Mouse (Mus musculus) mouse embryonic stem cell (cell line): ENCODE data around the gene Sv2a.
"Not testable (repeated sequence)": the region's sequence is repeated elsewhere in the genome, so short reads cannot be mapped to it uniquely, and the experiment has no call there.

Experiments used
- in situ Hi-C, 2 experiments: fragments of 300-500 bp; cut with MboI; formaldehyde crosslinking; loops; 1 replicate in 1 of 2; 3 replicates in 1 of 2; pipeline ENCODE4 v1.14.3; 2019 to 2020; ENCODE audit warnings: low sequenced_read_pairs in 2 of 2, low pct_unique_long_range_greater_than_20kb in 1 of 2, mixed read lengths in 1 of 2; ENCODE audit not compliant: unreplicated experiment in 1 of 2

Gene Sv2a

DNA sequence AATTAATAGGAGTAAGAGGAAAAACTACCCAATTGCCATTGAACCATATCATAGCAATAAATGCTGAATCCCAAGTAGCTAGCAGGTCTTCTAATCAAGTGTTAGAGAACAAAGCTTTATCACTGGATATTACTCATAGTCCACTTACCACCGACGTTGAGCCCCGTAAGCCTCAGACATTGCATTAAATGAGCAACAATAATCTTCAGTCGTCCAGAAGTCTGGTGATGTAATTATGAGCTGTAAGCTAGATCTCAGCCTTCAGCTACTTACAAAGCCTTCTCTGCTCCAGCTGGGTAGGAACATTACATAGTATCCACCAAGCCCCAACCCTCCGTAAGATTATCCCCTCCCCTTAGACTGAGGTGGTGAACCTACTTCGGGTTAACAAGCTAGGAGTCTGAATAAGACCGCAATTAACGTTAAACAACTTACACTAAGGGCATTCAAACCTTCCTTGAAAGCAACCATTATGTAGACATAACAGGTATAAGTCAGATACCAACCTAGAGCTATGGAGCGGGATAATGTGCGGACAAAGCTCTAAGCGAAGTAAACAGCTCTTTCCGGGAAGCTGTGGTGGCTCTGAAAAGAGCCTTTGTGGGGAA is 57.1 kb downstream of the Sv2a start:
- in situ Hi-C loops: no loop called here

DNA sequence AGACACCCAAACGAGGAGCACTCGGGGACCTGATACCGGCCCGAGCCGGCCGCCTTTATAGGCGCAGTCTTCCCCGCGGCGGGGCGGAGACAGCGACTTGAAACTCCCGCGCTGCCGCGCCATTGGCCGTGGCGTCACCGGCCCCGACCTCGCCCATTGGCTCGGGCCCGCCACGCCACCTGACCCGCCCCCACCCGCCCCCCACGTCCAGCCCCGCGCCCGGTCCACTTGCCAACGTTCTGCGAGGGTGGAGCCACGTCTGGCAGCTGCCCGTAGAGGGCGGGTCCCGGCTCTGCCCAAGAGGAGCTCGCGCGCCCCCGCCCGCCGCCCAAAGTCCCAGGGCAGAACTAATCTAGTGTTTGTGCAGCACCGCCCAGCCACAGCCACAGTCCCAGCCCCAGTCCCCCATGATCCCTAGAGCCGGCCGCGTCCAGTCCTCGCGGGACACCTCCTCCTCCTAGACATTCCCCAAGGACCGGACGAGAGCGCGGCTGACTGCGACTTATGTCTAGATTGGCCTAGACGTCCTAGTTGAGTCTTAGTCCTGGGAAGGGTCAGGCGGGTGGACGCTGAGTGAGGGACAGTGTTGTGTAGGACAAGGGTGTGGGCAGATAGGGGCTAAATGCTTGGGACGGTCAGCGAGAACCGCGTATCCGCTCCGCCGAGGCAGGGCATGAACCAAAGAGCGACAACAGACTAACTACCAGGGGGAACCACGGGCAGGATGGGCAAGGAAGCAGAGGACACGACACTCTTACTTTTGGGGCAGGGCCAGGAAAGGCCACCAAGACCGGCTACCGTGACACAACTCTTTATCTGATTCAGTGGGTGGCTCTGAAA is 58.2 kb downstream of the Sv2a start, which contains the start of gene Hist2h3c2:
TSS of gene Hist2h3c2 (minus strand) at position 174 of the 840 bp plus-strand sequence.
- in situ Hi-C loops: not testable (repeated sequence)

DNA sequence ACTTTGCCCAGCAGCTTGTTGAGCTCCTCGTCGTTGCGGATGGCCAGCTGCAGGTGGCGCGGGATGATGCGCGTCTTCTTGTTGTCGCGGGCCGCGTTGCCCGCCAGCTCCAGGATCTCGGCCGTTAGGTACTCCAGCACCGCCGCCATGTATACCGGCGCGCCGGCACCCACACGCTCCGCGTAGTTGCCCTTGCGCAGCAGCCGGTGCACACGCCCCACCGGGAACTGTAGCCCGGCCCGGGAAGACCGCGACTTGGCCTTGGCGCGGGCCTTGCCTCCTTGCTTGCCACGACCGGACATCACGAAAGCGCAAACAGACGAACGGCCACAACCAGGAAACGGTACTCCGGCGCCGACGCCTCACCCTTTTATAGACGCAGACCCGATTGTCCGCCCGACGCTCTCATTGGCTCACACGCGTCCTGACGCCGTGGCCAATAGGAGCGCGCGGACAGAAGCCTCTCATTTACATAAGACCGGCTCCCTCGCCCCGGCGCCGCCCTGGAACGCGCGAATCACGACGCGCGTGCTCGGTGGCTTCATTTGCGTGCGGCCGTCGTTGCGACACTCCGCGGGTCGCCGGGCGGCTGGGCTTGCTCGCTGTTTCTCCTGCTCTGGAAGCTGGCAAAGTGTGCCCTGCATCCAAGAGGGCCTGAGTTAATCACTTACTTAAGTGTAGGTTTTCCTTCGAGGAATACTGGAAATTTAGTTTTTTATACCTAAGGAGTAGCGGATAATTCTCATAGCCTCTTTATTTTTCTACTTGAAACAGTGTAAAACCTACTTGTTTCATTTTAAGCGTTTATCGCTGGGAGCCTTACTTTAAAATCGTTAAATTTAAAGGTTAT is 59.2 kb downstream of the Sv2a start, which contains the start of gene Hist2h2aa2:
TSS of gene Hist2h2aa2 (minus strand) at position 328 of the 850 bp plus-strand sequence.
- in situ Hi-C loops: not testable (repeated sequence)

DNA sequence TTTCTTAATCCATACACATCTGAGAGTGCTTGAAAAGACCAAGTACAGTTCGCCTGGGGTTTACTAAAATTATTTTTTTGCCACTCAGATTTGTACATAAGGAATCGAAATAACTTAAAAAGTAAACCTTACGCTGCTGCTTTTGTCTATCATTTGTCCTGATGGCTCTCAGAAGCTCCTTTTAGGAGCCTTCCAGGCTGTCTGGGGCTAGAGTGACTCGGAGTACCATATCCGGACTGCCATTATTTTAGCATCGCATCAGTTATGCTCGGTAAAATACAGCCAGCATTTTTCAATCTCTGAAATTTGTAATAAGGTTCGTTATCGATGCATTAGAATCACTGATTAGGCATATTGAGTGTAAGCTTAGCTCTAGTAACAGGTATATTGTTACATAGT is 59.8 kb downstream of the Sv2a start:
- in situ Hi-C loops: no loop called here

DNA sequence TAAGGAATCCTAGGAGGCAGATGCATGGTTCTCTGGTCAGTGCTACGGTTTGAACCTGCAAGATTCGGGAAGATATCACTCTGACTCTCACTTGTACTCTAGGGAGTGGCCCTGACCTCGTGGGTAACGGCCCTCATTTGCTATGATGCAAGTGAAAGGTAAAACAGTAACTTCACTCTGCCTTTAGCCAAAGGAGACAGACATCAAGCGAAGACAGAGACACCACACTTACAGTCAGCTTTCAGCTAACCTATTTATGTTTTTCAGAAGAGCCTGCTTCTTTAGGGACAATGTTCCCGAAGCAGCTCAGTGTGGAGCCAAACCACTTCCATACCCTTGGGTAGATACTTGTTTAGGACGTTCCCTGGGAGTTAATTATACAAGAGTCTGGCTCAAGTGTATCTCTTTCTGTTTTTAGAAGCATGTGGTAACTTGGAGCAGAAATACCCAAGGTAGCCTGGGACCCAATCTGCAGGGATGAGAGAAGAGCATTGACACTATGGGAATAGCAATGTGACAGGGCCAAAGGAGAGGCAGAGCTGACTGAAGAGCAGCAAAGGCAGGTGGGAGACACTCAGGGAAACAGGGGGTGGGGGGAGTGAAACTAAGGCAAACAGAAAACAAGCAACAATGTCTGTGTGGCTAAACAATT is 63.1 kb downstream of the Sv2a start:
- in situ Hi-C loops: no loop called here
